Mouse (Mus musculus) heart, postnatal 14 days (tissue): ENCODE measurements around the gene Il10ra. TPM values are rescaled to one million over a fixed set of nuclear protein-coding genes. Genes with fewer than 3 reads are reported as not detected.
A peak's percentile ranks its signal among the peaks of the same experiment; 100 is the strongest.

Experiments
- DNase-seq, 2 experiments: peaks; one replicate each; pipeline ENCODE4 v3.0.0; 2021 to 2022
- intact Hi-C: fragments of 180-260 bp; cut with DNase I; formaldehyde crosslinking; loops from one replicate; pipeline ENCODE4 v1.15.1; 2025
- long read RNA-seq, 2 experiments: library from polyadenylated mRNA; stranded (forward); transcript quantifications; one replicate each; pipeline ENCODE4 v2.0.0; 2021
- total RNA-seq, 2 experiments: library from RNA; stranded (reverse); gene quantifications; 2 replicates each; pipeline ENCODE4 v1.2.3; 2021

Il10ra gene
- 1 to 10 TPM; 1.6 TPM for total RNA-seq
- long read RNA-seq, experiment 1, transcript Il10ra-201 (7 exons, 3,498 nt) = major isoform, 5 of 5 reads
- long read RNA-seq, experiment 1, partial matches to known transcripts = 0 of 5 reads
- long read RNA-seq, experiment 1, other reads (novel, unspliced or antisense) = 0 of 5 reads
- long read RNA-seq, experiment 2, partial matches to known transcripts = 1 of 4 reads
- long read RNA-seq, experiment 2, other reads (novel, unspliced or antisense) = 0 of 4 reads

- intact Hi-C loops = no loop called here
- peak; percentile 56 to 57 for DNase-seq
These were observed at the start of gene Il10ra for GRCm38 (mm10) chr9:45268597-45269325. TSS of gene Il10ra (minus strand) at chr9:45269149.

DNA sequence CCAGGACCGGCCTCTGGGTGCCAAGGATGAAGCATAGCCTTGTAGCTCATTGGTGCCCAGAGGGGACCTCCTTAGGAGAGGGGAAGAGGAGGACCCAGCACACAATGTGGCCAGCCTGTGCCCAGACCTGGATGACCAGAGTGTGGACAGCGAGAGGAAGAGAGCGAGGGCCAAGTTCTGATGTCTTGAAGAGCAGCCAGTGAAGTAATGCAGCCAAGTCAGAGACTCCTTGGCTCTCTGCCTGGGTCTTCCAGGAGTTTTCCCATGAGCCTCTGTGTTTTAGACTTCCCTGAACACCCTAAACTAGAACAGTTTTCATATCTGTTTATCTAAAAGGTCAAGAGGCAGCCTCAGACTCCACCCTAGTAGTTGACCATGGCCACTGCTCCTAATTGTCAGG lies 48.7 kb upstream of the Il10ra start:
- intact Hi-C loops = no loop called here
- DNase-seq = peak; percentile 21 to 48

GRCm38 (mm10) chr9:45313913-45314312 lies 45.0 kb upstream of the Il10ra start:
- DNase-seq = no peak
- intact Hi-C loops = no loop called here

DNA sequence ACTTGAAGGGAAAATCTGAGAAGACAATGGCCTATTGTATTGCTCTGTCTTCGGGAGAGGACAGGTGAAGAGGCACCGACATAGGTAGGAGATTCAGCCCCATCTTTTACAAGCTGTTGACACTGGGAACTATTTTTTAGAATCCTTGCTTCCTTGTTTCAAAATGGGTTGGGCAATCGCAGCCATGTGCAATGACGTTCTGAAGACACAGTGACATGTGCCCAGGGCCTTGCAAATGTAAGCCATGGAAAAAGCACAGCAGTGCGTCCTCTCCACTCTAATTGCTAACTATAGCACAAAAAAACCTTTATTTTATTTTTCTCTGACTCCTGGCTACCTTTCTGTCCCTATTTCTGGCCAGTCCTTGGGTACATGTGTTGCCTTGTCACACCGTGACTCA lies 42.9 kb upstream of the Il10ra start:
- no peak for DNase-seq

DNA sequence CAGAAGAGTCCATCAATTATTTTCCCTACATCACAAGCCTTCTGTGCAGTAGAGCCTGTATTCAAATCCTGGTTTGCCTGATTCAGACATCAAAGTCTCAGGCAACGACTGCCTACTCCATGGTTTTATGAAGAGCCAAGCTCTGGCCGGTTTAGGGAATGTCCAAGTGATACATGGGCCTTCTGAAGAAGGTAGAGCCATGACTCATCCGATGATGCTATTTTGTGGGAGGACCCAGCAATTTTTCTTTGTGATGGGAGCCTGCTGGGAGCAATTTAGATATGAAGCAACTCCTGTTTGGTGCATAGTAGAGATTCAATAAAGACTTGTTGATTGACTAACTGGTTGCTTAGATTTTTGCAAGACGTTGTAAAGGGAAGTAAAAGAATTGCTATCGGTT lies 39.6 kb upstream of the Il10ra start:
- no peak for DNase-seq
- intact Hi-C loops = no loop called here

More for the DNA sequence above, 42.9 kb upstream of the Il10ra start:
- intact Hi-C loops = no loop called here

DNA sequence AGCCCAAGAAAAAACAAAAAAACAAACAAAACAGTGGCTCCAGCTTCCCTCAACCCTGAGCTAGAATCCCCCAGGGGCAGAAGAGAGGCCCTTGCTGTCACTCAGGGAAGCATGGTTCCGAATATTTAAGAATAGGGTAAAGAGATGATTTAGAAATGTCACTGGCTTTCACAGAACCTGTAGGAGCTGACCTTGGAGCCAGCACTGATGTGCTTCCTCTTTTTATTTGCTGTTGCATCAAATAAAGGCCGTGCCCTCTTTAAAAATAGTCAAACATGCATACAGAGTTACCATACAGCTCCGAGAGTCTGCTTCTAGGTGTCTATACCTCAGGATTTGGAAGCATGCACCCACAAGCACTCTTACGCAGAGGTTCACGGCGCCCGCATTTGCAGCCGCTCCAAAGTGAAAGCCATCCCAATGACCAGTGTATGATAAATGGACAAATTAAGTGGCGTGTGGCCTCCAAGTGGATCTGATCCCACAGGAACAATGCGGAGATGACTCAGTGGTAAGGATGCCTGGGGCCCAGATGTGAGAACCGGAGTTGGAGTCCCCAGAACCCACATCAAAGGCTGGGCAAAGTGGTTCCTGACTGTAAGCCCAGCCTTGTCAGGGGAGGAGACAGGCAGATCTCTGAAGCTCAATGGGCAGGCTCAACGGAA lies 37.9 kb upstream of the Il10ra start:
- intact Hi-C loops = no loop called here
- DNase-seq = no peak

DNA sequence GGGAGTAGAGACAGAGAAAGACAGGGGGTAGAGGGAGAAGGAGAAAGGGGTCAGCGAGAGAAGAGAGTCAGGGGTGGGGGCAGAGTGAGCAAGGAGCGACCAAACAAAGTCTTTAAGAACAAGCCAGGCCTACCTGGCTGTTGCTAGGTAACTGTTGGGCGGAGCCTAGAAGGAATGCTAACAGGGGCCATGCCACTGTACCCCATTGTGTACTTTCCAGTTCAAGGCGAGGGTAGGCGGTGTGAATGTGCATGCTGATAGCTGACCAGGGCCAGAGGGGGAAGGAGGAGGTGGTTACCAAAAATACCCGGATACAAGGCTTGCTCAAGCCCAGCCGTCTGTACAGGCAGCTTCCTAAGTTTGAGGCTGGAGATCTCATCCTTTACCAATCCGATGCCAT lies 32.8 kb upstream of the Il10ra start:
- DNase-seq = no peak
- intact Hi-C loops = loop anchor here (2.0 kb wide), 1 partner anchor 43 kb away; no protein-coding TSS in a partner anchor

GRCm38 (mm10) chr9:45300422-45301104 lies 31.6 kb upstream of the Il10ra start:
- intact Hi-C loops = loop anchor here (1.0 to 2.0 kb wide), 3 partner anchors 44 to 108 kb away; no protein-coding TSS in a partner anchor
- DNase-seq = peak; percentile 91 to 96

DNA sequence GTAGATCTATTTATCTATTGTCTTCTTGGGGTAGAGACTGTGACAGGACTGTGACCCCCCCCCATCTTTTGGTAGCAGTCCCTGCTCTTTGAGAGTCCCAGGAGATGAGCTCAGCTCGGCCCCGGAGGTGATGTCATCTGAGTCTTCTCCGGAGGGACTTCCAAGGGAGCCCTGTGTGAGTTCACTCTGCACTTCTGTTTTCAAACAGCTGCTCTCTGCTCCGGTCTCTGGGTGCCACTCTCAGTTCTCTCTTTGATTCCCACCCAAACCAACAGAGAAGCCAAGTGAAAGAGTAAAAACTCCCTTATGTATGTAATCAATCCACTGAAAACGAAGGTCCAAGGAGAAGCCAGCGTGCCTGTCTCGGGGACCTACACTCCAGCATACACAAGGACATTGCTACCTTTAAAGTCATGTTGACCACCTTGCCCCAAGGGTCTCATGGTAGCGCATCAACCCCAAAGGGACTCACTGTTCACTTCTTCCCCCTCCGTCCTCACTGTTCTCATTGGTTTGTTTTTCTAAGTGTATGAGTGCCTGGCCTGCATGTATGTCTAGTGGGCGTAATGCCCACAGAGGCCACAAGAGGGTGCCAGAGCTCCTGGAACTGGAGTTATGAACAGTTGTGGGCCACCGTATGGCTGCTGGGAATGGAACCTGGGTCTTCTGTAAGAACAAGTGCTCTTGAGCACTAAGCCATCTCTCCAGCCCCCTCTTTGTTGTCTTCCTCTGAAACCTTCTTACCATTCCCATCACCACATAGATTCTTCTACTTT lies 30.5 kb upstream of the Il10ra start:
- DNase-seq = peak; percentile 36 to 53
- intact Hi-C loops = loop anchor here (1.0 to 5.0 kb wide), 4 partner anchors 45 to 109 kb away; no protein-coding TSS in a partner anchor

GRCm38 (mm10) chr9:45294210-45295011 lies 25.5 kb upstream of the Il10ra start:
- no peak for DNase-seq
- intact Hi-C loops = loop anchor here (5.0 kb wide), 1 partner anchor 72 kb away; no protein-coding TSS in a partner anchor

GRCm38 (mm10) chr9:45291481-45292168 lies 22.7 kb upstream of the Il10ra start:
- DNase-seq = no peak
- intact Hi-C loops = no loop called here

- intact Hi-C loops = no loop called here
- no peak for DNase-seq
These were observed 13.5 kb upstream of the Il10ra start for GRCm38 (mm10) chr9:45282466-45282865.

DNA sequence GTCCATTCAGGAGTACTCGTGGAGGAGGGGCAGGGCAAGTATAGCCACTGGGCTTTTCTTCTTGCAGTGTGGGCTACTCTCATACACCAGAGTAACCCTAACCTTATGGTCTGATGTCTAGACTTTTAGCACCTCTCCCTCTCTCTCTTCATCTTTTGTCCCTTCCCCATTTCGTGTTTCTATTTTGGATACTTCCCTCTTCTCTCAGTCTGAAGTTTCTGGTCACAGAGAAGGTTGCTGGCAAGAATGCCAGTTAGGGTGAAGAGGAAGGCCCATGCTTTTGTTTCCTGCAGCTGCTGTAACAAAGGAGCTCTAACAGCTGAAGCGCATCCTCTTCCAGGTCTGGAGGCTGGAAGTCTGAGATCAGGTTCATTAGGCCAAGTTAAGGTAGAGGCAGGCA lies 11.9 kb upstream of the Il10ra start:
- no peak for DNase-seq
- intact Hi-C loops = no loop called here

GRCm38 (mm10) chr9:45280059-45280458 lies 11.1 kb upstream of the Il10ra start:
- no peak for DNase-seq
- intact Hi-C loops = no loop called here

- intact Hi-C loops = no loop called here
These were observed 5.7 kb upstream of the Il10ra start for GRCm38 (mm10) chr9:45274635-45275034.

GRCm38 (mm10) chr9:45274218-45274617 lies 5.3 kb upstream of the Il10ra start:
- intact Hi-C loops = no loop called here

More at GRCm38 (mm10) chr9:45274635-45275034, 5.7 kb upstream of the Il10ra start:
- no peak for DNase-seq

GRCm38 (mm10) chr9:45272213-45272612 lies 3.3 kb upstream of the Il10ra start:
- intact Hi-C loops = no loop called here
- no peak for DNase-seq

More at GRCm38 (mm10) chr9:45274218-45274617, 5.3 kb upstream of the Il10ra start:
- no peak for DNase-seq

DNA sequence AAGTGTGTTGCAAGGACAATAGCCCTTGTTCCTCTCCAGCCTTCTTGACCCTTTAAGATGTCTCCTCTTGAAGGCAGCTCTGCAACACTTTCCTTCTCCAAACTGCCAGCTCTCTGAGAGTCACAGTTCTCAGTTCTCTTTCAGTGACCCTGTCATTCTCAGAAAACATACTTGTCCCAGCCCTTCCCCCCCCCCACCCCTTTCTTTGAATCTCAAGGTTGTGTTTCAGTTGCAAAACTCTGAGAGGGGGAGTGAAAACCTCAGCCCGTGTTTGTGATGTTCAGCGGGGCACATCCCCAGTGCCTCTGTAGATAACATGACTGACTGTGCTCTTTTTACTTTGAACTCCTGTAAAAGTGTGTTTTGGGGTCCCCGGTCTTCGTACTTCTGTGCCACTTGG lies 870 bp downstream of the Il10ra start:
- no peak for DNase-seq
- intact Hi-C loops = no loop called here
